Mouse (Mus musculus): ENCODE measurements around the gene Zfp663. TPM values are rescaled to one million over a fixed set of nuclear protein-coding genes. Genes with fewer than 3 reads are reported as not detected.

Gene Zfp663
- polyA plus RNA-seq, 1 experiment: not detected

- no peak for TF ChIP-seq GATA1 (IDR thresholded peaks at IDR 0.05; ENCODE audit: low read length)
Measured at GRCm38 (mm10) chr2:165332610-165333210, 35.8 kb downstream of the Zfp663 start.

GRCm38 (mm10) chr2:165329703-165330102 lies 38.8 kb downstream of the Zfp663 start:
- no peak for TF ChIP-seq GATA1 (IDR thresholded peaks at IDR 0.05; ENCODE audit: low read length)

GRCm38 (mm10) chr2:165328746-165329145 lies 39.8 kb downstream of the Zfp663 start:
- no peak for TF ChIP-seq GATA1 (IDR thresholded peaks at IDR 0.05; ENCODE audit: low read length)

GRCm38 (mm10) chr2:165327386-165327785 lies 41.1 kb downstream of the Zfp663 start:
- TF ChIP-seq GATA1 (IDR thresholded peaks at IDR 0.05; ENCODE audit: low read length): no peak

GRCm38 (mm10) chr2:165326304-165327190 lies 42.0 kb downstream of the Zfp663 start, which contains the start of gene Elmo2:
TSS of gene Elmo2 (minus strand) at chr2:165326479.
- no peak for TF ChIP-seq GATA1 (IDR thresholded peaks at IDR 0.05; ENCODE audit: low read length)

- no peak for TF ChIP-seq GATA1 (IDR thresholded peaks at IDR 0.05; ENCODE audit: low read length)
Measured at GRCm38 (mm10) chr2:165325521-165326303, 42.8 kb downstream of the Zfp663 start.

DNA sequence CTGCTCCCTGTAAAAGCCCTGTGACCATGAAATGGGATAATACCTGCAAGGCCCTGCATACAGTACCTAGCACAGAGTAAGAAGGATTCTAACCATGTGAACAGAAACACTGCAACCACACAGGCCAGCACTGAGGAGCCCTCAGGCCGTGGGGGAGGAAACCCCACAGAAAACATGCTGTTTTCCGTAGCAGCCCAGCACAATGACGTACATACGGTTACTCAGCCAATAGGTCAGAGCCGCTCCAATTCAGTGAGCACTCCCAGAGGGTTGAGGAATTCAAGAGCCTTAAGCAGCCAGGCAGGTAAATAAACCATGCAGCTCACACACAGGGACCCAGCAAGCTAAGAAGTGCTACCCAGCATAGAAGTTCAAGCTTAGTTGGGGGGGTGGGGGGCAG lies 44.6 kb downstream of the Zfp663 start:
- no peak for TF ChIP-seq GATA1 (IDR thresholded peaks at IDR 0.05; ENCODE audit: low read length)

- TF ChIP-seq GATA1 (IDR thresholded peaks at IDR 0.05; ENCODE audit: low read length): no peak
Measured at GRCm38 (mm10) chr2:165323484-165323883, 45.0 kb downstream of the Zfp663 start.

DNA sequence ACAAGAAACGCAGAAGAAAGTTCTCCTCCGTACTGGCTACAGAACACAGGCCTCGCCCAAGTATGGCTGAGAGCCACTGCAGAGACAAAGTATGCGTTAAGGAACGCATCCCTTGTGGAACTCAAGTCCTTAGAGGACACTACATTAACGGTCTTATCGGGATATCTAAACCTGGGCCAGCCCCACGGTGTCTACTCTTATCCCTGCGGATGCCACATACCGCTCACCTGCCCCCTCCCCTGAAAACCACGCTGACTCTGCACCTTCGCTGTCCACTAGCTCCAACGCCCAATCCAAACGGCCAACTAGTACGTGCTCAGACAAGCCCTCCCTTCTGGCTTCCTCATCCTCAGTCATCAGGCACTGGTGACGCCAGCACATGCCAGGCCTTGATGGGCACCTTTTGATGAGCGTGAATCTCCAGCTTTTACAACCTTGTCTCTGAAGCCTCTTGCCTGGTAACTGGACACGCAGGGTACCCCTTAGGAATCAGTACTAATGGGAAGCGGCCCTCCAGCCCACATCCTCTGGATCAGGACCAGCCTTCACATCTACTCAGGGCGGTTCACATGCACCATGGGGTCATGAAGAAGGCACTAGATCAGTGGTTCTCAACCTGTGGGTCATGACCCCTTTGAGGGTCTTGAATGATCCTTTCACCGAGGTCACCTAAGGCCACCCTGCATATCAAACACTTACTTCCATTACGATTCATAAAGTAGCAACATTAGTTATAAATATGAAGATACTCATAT lies 46.4 kb downstream of the Zfp663 start:
- no peak for TF ChIP-seq GATA1 (IDR thresholded peaks at IDR 0.05; ENCODE audit: low read length)

- TF ChIP-seq GATA1 (IDR thresholded peaks at IDR 0.05; ENCODE audit: low read length): no peak
Measured at GRCm38 (mm10) chr2:165321381-165321888, 47.1 kb downstream of the Zfp663 start.

DNA sequence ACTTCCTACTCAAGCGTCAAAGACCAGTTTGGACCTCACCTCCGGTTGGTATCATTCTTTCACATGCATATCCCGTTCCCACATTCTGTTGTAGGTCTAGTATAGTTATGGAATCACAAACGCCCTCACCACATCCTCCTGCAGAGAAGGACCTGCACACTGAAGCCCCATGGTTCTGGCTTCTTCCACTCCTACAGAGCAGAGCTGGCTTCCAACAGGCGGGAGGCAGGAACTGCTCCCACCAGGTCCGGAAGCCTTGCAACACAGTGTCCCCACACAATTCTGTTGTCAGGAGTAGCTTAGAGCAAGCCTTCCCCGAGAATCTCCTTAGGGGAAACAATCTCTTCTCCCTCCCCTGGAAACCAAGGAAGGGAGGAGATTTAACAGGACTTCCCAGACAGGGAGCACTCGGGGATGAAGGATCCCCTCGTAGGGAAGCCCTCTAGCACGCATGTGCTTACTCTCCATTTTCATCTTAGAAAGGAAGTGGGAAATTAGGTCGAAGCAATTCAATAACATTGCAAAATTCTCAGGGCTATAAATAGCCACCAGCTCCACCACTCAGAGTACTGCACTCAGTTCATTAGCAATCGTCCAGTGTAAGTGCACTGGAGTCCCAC lies 47.9 kb downstream of the Zfp663 start:
- no peak for TF ChIP-seq GATA1 (IDR thresholded peaks at IDR 0.05; ENCODE audit: low read length)

DNA sequence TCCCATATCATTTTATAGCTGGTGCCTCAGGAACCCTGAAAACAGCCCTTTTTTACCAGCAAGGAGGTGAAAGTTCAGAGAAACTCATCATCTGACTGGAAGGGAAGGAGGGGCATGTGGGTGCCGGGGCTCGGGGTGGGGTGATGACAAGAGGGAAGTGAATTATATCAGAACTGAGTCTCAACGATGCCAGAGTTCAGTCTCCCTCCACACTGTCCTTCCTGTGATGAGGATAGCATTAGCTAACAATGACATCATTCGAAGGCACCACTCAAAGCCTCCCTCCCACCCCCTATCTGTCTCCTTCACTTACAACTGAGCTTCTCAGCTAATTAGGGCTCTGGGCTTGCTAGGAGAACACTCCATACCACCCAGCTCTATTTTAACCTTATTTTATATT lies 49.0 kb downstream of the Zfp663 start:
- TF ChIP-seq GATA1 (IDR thresholded peaks at IDR 0.05; ENCODE audit: low read length): no peak

DNA sequence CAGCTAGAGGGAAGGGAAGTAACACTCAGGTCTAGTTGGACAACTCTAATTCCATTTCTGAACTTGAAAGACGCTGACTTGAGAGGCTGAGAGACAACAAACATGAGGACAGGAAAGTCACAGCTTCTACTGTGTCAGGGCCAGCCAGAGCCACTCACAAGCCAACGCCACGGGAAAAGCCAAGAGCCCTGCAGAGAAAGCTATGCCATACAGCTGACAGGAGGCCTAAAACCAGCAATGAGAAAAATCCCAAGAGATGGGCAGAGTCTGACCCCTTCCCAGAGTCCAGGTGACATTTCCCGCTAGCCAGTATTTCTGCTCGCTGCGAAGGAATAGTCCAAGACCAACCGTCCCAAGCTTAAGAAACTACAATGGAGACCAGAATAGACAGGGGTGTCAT lies 49.6 kb downstream of the Zfp663 start:
- no peak for TF ChIP-seq GATA1 (IDR thresholded peaks at IDR 0.05; ENCODE audit: low read length)

GRCm38 (mm10) chr2:165317621-165318263 lies 50.8 kb downstream of the Zfp663 start:
- TF ChIP-seq GATA1 (IDR thresholded peaks at IDR 0.05; ENCODE audit: low read length): no peak

Data from G1E-ER4 (cell line).